Mouse (Mus musculus): ENCODE results near the gene Trem2.
"Not testable (repeated sequence)": the region's sequence is repeated elsewhere in the genome, so short reads cannot be mapped to it uniquely, and the experiment has no call there.

Gene Trem2

GRCm38 (mm10) chr17:48350681-48351193, 4.5 kb downstream of the Trem2 start:
- peak in 1 of 2 experiments; percentile 24 for DNase-seq

GRCm38 (mm10) chr17:48352976-48353375, 6.8 kb downstream of the Trem2 start:
- not testable (repeated sequence) for DNase-seq

- peak in 1 of 2 experiments; percentile 6 for DNase-seq
These were observed 9.6 kb downstream of the Trem2 start for GRCm38 (mm10) chr17:48355822-48356221.

GRCm38 (mm10) chr17:48357892-48358291, 11.7 kb downstream of the Trem2 start:
- no peak for DNase-seq

GRCm38 (mm10) chr17:48359616-48360015, 13.4 kb downstream of the Trem2 start, which contains the start of gene Treml1:
Gene Treml1, plus strand, starts transcription at chr17:48359916.
- no peak for DNase-seq

- no peak for DNase-seq
These were observed 14.3 kb downstream of the Trem2 start for GRCm38 (mm10) chr17:48360462-48360861.

- no peak for DNase-seq
These were observed 16.1 kb downstream of the Trem2 start for GRCm38 (mm10) chr17:48362346-48362745.

- DNase-seq: peak; percentile 49 to 64
These were observed 16.8 kb downstream of the Trem2 start for GRCm38 (mm10) chr17:48362966-48363365.

- no peak for DNase-seq
These were observed 17.3 kb downstream of the Trem2 start for GRCm38 (mm10) chr17:48363421-48363965.

- no peak for DNase-seq
These were observed 19.4 kb downstream of the Trem2 start for GRCm38 (mm10) chr17:48365511-48366155.

- no peak for DNase-seq
These were observed 20.6 kb downstream of the Trem2 start for GRCm38 (mm10) chr17:48366806-48367205.

GRCm38 (mm10) chr17:48371621-48372020, 25.4 kb downstream of the Trem2 start:
- DNase-seq: peak in 1 of 2 experiments; percentile 3

- no peak for DNase-seq
These were observed 26.8 kb downstream of the Trem2 start for GRCm38 (mm10) chr17:48372987-48373386.

- DNase-seq: no peak
These were observed 29.9 kb downstream of the Trem2 start for GRCm38 (mm10) chr17:48376102-48376501.

- DNase-seq: no peak
These were observed 32.8 kb downstream of the Trem2 start for GRCm38 (mm10) chr17:48379050-48379449.

- no peak for DNase-seq
These were observed 39.7 kb downstream of the Trem2 start for GRCm38 (mm10) chr17:48385786-48386461.

- no peak for DNase-seq
These were observed 42.5 kb downstream of the Trem2 start for GRCm38 (mm10) chr17:48388666-48389065.

- no peak for DNase-seq
These were observed 43.2 kb downstream of the Trem2 start for GRCm38 (mm10) chr17:48389442-48389841.

- peak in 1 of 2 experiments; percentile 33 for DNase-seq
These were observed 45.2 kb downstream of the Trem2 start for GRCm38 (mm10) chr17:48391446-48391845.

GRCm38 (mm10) chr17:48392616-48393015, 46.4 kb downstream of the Trem2 start:
- no peak for DNase-seq

- no peak for DNase-seq
These were observed 55.5 kb downstream of the Trem2 start for GRCm38 (mm10) chr17:48401710-48402109.

- no peak for DNase-seq
These were observed 56.5 kb downstream of the Trem2 start for GRCm38 (mm10) chr17:48402751-48403150.
